Mouse (Mus musculus): ENCODE results near the gene Slc8a1. TPM values are rescaled to one million over a fixed set of nuclear protein-coding genes. Genes with fewer than 3 reads are reported as not detected.

The Slc8a1 gene
- polyA plus RNA-seq, 1 experiment, result 1.4 TPM

- no peak overlapping the region for H3K4me3 ChIP-seq (ENCODE audit: insufficient read depth, low read depth, low read length)
- H3K4me1 ChIP-seq (ENCODE audit: control insufficient read depth, insufficient read depth, insufficient read length, low read length), result no peaks in the 10 kb centered on the region
- H3K27ac ChIP-seq (replicated peaks; ENCODE audit: low read depth, low read length), result no peak overlapping the region
Observed at GRCm38 (mm10) chr17:81523943-81524342, 214.2 kb downstream of the Slc8a1 start.

GRCm38 (mm10) chr17:81518316-81519025, 219.7 kb downstream of the Slc8a1 start:
- no peak overlapping the region for H3K27ac ChIP-seq (replicated peaks; ENCODE audit: low read depth, low read length)

GRCm38 (mm10) chr17:81516155-81516554, 222.0 kb downstream of the Slc8a1 start:
- Histone ChIP-seq H3K27ac (replicated peaks; ENCODE audit: low read depth, low read length) (no peak overlapping the region), H3K4me1 (ENCODE audit: control insufficient read depth, insufficient read depth, insufficient read length, low read length) (peaks cover 5% of the 10 kb centered on the region), H3K4me3 (ENCODE audit: insufficient read depth, low read depth, low read length) (no peak overlapping the region)

More at GRCm38 (mm10) chr17:81518316-81519025, 219.7 kb downstream of the Slc8a1 start:
- no peaks in the 10 kb centered on the region; the same call in 1 of the 2 replicates for H3K4me1 ChIP-seq (ENCODE audit: control insufficient read depth, insufficient read depth, insufficient read length, low read length)
- no peak overlapping the region for H3K4me3 ChIP-seq (ENCODE audit: insufficient read depth, low read depth, low read length)

DNA sequence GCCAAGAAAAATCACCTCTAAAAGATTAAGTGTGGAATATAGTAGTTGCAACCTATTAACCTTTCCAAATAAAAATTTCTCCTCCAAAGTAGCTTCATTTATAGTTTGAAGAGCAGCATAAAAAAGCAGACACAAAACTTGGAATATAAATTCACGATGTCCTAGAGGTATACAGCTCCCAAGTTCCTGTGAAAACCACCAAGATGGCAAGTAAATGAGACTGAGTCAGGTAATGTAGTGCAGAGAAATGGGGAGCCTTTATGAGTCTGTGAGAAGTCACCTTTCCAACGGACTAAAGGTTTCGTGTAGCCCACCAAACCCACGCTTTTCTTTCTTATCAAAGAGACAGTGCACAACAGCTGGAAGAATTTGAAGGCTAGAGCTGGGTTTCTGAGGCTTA, 224.2 kb downstream of the Slc8a1 start:
- H3K4me3 ChIP-seq (ENCODE audit: insufficient read depth, low read depth, low read length), result no peak overlapping the region
- H3K4me1 ChIP-seq (ENCODE audit: control insufficient read depth, insufficient read depth, insufficient read length, low read length), result peaks cover 7% of the 10 kb centered on the region
- no peak overlapping the region for H3K27ac ChIP-seq (replicated peaks; ENCODE audit: low read depth, low read length)

DNA sequence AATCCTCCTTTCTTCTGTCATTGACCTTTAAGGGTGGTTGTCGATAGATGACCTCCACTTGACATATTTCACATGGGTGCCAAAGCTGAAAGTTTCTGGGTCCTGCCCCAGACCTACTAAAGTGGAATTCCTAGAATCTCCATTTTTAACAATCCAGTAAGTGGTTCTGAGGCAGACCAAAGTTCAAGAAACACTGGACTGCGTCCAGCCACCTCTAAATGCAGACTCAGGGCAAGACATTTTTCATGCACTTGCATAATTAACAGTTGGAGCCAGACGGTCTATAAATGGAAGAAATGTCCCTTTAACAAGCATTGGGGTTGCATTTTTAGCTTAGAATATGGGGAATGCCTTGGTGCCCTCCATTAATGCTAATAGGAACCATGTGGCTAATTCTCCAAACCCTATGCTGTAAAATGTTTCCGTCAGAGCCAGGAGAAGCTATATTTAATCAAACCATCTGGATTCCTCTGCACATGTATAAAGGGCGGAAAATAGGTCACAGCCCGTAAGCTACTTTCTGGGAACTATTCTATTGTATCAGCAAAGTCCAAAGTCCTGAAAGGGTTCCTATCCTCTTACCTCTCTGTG, 224.7 kb downstream of the Slc8a1 start:
- Histone ChIP-seq H3K4me1 (ENCODE audit: control insufficient read depth, insufficient read depth, insufficient read length, low read length) (peaks cover 7% of the 10 kb centered on the region), H3K4me3 (ENCODE audit: insufficient read depth, low read depth, low read length) (no peak overlapping the region), H3K27ac (replicated peaks; ENCODE audit: low read depth, low read length) (no peak overlapping the region)

DNA sequence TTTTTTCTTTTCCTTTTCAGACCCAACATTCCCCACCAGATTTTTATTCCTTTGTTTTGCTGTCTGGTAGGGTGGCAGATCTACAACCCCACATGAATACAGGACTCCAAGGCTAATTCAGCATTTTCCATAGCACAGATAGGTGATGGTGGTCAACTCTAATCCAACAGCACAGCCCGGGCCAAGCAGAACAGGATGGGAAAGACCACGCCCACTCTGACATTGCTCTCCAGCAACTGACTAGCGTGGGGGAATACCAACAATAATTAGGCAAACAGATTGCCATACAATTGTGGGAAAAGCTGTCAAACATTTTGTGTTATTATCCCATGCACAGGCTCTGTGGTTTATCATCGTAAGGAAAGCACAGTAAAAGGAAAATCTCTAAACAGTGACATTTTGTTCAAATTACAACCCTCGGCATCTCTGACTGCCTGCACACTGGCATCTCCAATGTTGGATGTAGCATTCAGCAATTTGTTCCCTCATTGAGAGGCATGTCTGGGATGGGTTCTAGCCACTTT, 233.0 kb downstream of the Slc8a1 start:
- Histone ChIP-seq H3K27ac (replicated peaks; ENCODE audit: low read depth, low read length) (no peak overlapping the region), H3K4me1 (ENCODE audit: control insufficient read depth, insufficient read depth, insufficient read length, low read length) (no peaks in the 10 kb centered on the region), H3K4me3 (ENCODE audit: insufficient read depth, low read depth, low read length) (no peak overlapping the region)

DNA sequence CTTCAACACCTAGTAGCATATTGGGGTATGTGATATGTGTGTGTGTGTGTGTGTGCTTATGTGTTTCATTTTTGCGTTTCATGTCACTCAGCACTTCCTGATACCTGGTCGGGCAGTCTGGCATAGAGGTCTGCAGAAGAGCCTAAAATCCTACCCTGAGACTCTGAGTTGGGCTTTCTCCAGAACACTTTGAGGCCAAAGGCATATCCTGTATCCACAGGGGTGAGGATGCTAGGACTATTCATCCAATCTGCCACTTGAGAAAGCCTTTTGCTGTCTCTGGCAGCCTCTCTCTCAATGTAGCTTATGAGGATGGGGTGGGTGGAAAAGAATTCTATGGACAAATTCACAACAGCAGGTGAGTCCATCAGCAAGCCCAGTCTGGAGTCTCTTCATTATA, 234.1 kb downstream of the Slc8a1 start:
- Histone ChIP-seq H3K4me3 (ENCODE audit: insufficient read depth, low read depth, low read length) (no peak overlapping the region), H3K4me1 (ENCODE audit: control insufficient read depth, insufficient read depth, insufficient read length, low read length) (no peaks in the 10 kb centered on the region), H3K27ac (replicated peaks; ENCODE audit: low read depth, low read length) (no peak overlapping the region)

- no peaks in the 10 kb centered on the region for H3K4me1 ChIP-seq (ENCODE audit: control insufficient read depth, insufficient read depth, insufficient read length, low read length)
- H3K4me3 ChIP-seq (ENCODE audit: insufficient read depth, low read depth, low read length), result no peak overlapping the region
- no peak overlapping the region for H3K27ac ChIP-seq (replicated peaks; ENCODE audit: low read depth, low read length)
Observed at GRCm38 (mm10) chr17:81502732-81503131, 235.4 kb downstream of the Slc8a1 start.

- Histone ChIP-seq H3K4me3 (ENCODE audit: insufficient read depth, low read depth, low read length) (no peak overlapping the region), H3K27ac (replicated peaks; ENCODE audit: low read depth, low read length) (no peak overlapping the region), H3K4me1 (ENCODE audit: control insufficient read depth, insufficient read depth, insufficient read length, low read length) (no peaks in the 10 kb centered on the region)
Observed at GRCm38 (mm10) chr17:81500686-81501407, 237.3 kb downstream of the Slc8a1 start.

DNA sequence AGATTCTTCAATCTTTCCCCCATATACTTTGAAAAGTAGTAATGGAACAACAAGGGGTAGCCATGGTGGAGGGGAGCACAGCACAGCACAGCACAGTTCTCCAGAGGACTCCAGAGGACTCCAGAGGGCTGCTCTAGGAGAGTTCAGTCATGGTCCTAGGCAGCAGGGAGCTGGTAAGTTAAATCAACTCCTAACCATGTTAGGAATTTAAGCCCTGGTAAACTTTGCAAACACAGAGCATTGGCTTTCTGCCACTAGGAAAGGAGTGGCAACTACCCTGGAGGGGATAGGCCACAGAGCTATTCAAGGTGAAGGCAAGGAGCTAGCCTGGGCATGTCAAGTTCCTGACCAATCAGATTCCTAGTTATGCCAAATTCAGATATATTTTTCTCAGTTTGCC, 240.3 kb downstream of the Slc8a1 start:
- Histone ChIP-seq H3K4me3 (ENCODE audit: insufficient read depth, low read depth, low read length) (no peak overlapping the region), H3K4me1 (ENCODE audit: control insufficient read depth, insufficient read depth, insufficient read length, low read length) (no peaks in the 10 kb centered on the region), H3K27ac (replicated peaks; ENCODE audit: low read depth, low read length) (no peak overlapping the region)

- no peak overlapping the region for H3K4me3 ChIP-seq (ENCODE audit: insufficient read depth, low read depth, low read length)
- H3K4me1 ChIP-seq (ENCODE audit: control insufficient read depth, insufficient read depth, insufficient read length, low read length), result peaks cover 4% of the 10 kb centered on the region; the same call in 1 of the 2 replicates
- no peak overlapping the region for H3K27ac ChIP-seq (replicated peaks; ENCODE audit: low read depth, low read length)
Observed at GRCm38 (mm10) chr17:81496616-81497015, 241.6 kb downstream of the Slc8a1 start.

- H3K4me1 ChIP-seq (ENCODE audit: control insufficient read depth, insufficient read depth, insufficient read length, low read length), result peaks cover 4% of the 10 kb centered on the region; the same call in 1 of the 2 replicates
- no peak overlapping the region for H3K4me3 ChIP-seq (ENCODE audit: insufficient read depth, low read depth, low read length)
- H3K27ac ChIP-seq (replicated peaks; ENCODE audit: low read depth, low read length), result no peak overlapping the region
Observed at GRCm38 (mm10) chr17:81492216-81492865, 245.8 kb downstream of the Slc8a1 start.

GRCm38 (mm10) chr17:81486388-81486787, 251.8 kb downstream of the Slc8a1 start:
- H3K4me1 ChIP-seq (ENCODE audit: control insufficient read depth, insufficient read depth, insufficient read length, low read length), result no peaks in the 10 kb centered on the region; the same call in 1 of the 2 replicates
- no peak overlapping the region for H3K4me3 ChIP-seq (ENCODE audit: insufficient read depth, low read depth, low read length)
- H3K27ac ChIP-seq (replicated peaks; ENCODE audit: low read depth, low read length), result no peak overlapping the region

DNA sequence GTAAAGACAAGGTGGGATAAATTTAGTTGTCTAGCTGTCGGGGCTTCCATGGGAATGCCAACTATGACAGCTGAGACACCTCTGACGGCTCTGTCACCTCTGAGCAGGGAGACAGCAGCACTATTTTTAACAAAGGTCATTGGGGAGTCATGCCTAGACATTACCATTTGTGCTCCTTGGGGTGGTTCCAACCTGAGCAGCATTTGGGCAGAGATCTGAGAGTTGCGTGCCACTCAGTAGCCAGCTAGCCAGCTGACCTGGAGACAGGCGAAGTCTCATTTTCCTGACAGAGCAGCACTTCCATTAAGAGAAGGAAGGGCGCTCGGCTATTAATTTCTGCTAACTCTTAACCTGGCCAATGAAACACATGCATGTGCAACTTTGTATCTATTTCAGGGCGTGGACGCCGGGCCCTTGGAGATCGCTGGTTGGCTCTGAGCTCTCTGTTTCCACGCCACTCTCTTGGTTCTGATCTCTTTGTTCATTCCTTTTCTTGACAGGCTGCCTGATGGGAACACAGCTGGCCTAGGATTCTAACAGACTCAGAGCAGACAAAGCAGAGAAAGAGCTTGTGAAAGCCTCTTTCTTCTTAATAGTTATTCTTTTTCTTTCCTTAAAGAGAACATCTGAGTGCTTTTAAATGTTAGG, 256.2 kb downstream of the Slc8a1 start:
- no peaks in the 10 kb centered on the region; the same call in 1 of the 2 replicates for H3K4me1 ChIP-seq (ENCODE audit: control insufficient read depth, insufficient read depth, insufficient read length, low read length)
- H3K27ac ChIP-seq (replicated peaks; ENCODE audit: low read depth, low read length), result peak overlapping the region; percentile 82
- H3K4me3 ChIP-seq (ENCODE audit: insufficient read depth, low read depth, low read length), result no peak overlapping the region
